Mouse (Mus musculus) intestine, embryonic 15.5 days (tissue): ENCODE results near the gene Ubxn10. TPM values are rescaled to one million over a fixed set of nuclear protein-coding genes. Genes with fewer than 3 reads are reported as not detected.

ENCODE experiments used
- ATAC-seq: fragments of 200-750 bp; cut with Nextera tagmentation; 2 replicates; pipeline ENCODE4 v1.8.0; 2017; ENCODE audit warnings: moderate TSS enrichment, moderate library complexity
- H3K27ac ChIP-seq: fragments of 300-500 bp; sonication (generic); 2 replicates; pipeline ENCODE4 v1.5.1; 2015; ENCODE audit warnings: mild to moderate bottlenecking, inconsistent platforms
- H3K27me3 ChIP-seq: fragments of 300-500 bp; sonication (generic); replicated peaks from 2 replicates; pipeline ENCODE4 v1.6.1; 2015; ENCODE audit warnings: inconsistent platforms
- H3K36me3 ChIP-seq: fragments of 300-500 bp; sonication (generic); 2 replicates; pipeline ENCODE4 v1.6.1; 2015; ENCODE audit warnings: inconsistent platforms
- H3K4me1 ChIP-seq: fragments of 300-500 bp; sonication (generic); replicated peaks from 2 replicates; pipeline ENCODE4 v1.6.1; 2015; ENCODE audit warnings: inconsistent platforms
- H3K4me2 ChIP-seq: fragments of 300-500 bp; sonication (generic); replicated peaks from 2 replicates; pipeline ENCODE4 v1.6.1; 2015; ENCODE audit warnings: mild to moderate bottlenecking, inconsistent platforms
- H3K4me3 ChIP-seq: fragments of 300-500 bp; sonication (generic); replicated peaks from 2 replicates; pipeline ENCODE4 v1.5.1; 2015; ENCODE audit warnings: inconsistent platforms
- H3K9ac ChIP-seq: fragments of 300-500 bp; sonication (generic); 2 replicates; pipeline ENCODE4 v1.6.1; 2015; ENCODE audit warnings: inconsistent platforms
- H3K9me3 ChIP-seq: fragments of 300-500 bp; sonication (generic); 2 replicates; pipeline ENCODE4 v1.6.1; 2016; ENCODE audit warnings: inconsistent platforms
- WGBS: fragments of 180-500 bp; shearing (Covaris S2); methylation state at CpG from one replicate; pipeline ENCODE4 v1.1.7; 2015; 5-methylcytosine and 5-hydroxymethylcytosine counted together
- polyA plus RNA-seq: library from polyadenylated mRNA; unstranded; fragments of >200 nt; fragmentation: Nextera tagmentation; extraction: Ambion mirVana; gene quantifications from 2 replicates; pipeline ENCODE4 v1.2.1, GENCODE M21; 2015

The Ubxn10 gene
- polyA plus RNA-seq, 1 experiment from 2014 or later = 1.3 TPM

GRCm38 (mm10) chr4:138725751-138726150 lies 11.2 kb downstream of the Ubxn10 start:
- 80% methylated on average over 5 of the region's 5 CpGs for WGBS
- Histone ChIP-seq H3K27ac (no peak overlapping the region), H3K9me3 (no peaks in the 10 kb centered on the region), H3K9ac (no peak overlapping the region), H3K4me2 (no peak overlapping the region), H3K27me3 (no peaks in the 10 kb centered on the region), H3K4me1 (peaks cover 23% of the 10 kb centered on the region), H3K4me3 (no peak overlapping the region), H3K36me3 (no peaks in the 10 kb centered on the region)
- ATAC-seq = no peak

- WGBS = 6% methylated on average over 13 of the region's 13 CpGs
- no peaks in the 10 kb centered on the region for H3K36me3 ChIP-seq
- no peak overlapping the region for H3K9ac ChIP-seq
- H3K4me1 ChIP-seq = peaks cover 23% of the 10 kb centered on the region
- H3K9me3 ChIP-seq = no peaks in the 10 kb centered on the region
- H3K27ac ChIP-seq = peak overlapping the region; percentile 38; the same call in 1 of the 2 replicates
- H3K4me3 ChIP-seq = peak overlapping the region; percentile 22; the same call in 1 of the 2 replicates
- H3K27me3 ChIP-seq = no peaks in the 10 kb centered on the region
- H3K4me2 ChIP-seq = peak overlapping the region; percentile 60
- peak; percentile 85 for ATAC-seq
Measured at GRCm38 (mm10) chr4:138725127-138725461, 11.9 kb downstream of the Ubxn10 start.

- peak within 1 kb of the TSS; percentile 60 for H3K4me2 ChIP-seq
- no peak for ATAC-seq
- H3K4me1 ChIP-seq = peaks cover 23% of the 10 kb centered on the region
- no peaks in the 10 kb centered on the region for H3K9me3 ChIP-seq
- peak within 1 kb of the TSS; percentile 38; the same call in 1 of the 2 replicates for H3K27ac ChIP-seq
- peak within 1 kb of the TSS; percentile 22; the same call in 1 of the 2 replicates for H3K4me3 ChIP-seq
- H3K36me3 ChIP-seq = no peaks in the 10 kb centered on the region
- no peak within 1 kb of the TSS for H3K9ac ChIP-seq
- WGBS = 44% methylated on average over 18 of the region's 18 CpGs
- H3K27me3 ChIP-seq = no peaks in the 10 kb centered on the region
Measured at GRCm38 (mm10) chr4:138724354-138725126, 12.4 kb downstream of the Ubxn10 start, which contains the start of gene Pla2g2c. Gene Pla2g2c (plus strand): TSS chr4:138724792.

- no peak overlapping the region for H3K4me2 ChIP-seq
- no peak overlapping the region for H3K27ac ChIP-seq
- no peaks in the 10 kb centered on the region for H3K36me3 ChIP-seq
- peaks cover 23% of the 10 kb centered on the region for H3K4me1 ChIP-seq
- H3K27me3 ChIP-seq = no peaks in the 10 kb centered on the region
- H3K9me3 ChIP-seq = no peaks in the 10 kb centered on the region
- H3K9ac ChIP-seq = no peak overlapping the region
- H3K4me3 ChIP-seq = no peak overlapping the region
- WGBS = 50% methylated on average over 15 of the region's 15 CpGs
- peak; percentile 40; the same call in 1 of the 2 replicates for ATAC-seq
Measured at GRCm38 (mm10) chr4:138723493-138724281, 13.3 kb downstream of the Ubxn10 start.

- no peak for ATAC-seq
- Histone ChIP-seq H3K9ac (no peak overlapping the region), H3K4me2 (no peak overlapping the region), H3K27me3 (no peaks in the 10 kb centered on the region), H3K4me3 (no peak overlapping the region), H3K27ac (no peak overlapping the region), H3K36me3 (no peaks in the 10 kb centered on the region), H3K4me1 (peaks cover 10% of the 10 kb centered on the region; the same call in 1 of the 2 replicates), H3K9me3 (no peaks in the 10 kb centered on the region)
- WGBS = 80% methylated on average over 5 of the region's 5 CpGs
Measured at GRCm38 (mm10) chr4:138719264-138719596, 17.7 kb downstream of the Ubxn10 start.

GRCm38 (mm10) chr4:138718586-138719263 lies 18.2 kb downstream of the Ubxn10 start:
- no peak for ATAC-seq
- H3K4me3 ChIP-seq = no peak overlapping the region

GRCm38 (mm10) chr4:138716697-138717096 lies 20.3 kb downstream of the Ubxn10 start:
- Histone ChIP-seq H3K27me3 (no peaks in the 10 kb centered on the region), H3K9me3 (no peaks in the 10 kb centered on the region), H3K4me1 (0 out of 2 replicates have a peak, but pooled peaks cover under 1% of the 10 kb centered on the region), H3K36me3 (no peaks in the 10 kb centered on the region), H3K4me3 (no peak overlapping the region), H3K27ac (no peak overlapping the region), H3K9ac (no peak overlapping the region), H3K4me2 (no peak overlapping the region)
- WGBS = 78% methylated on average over 9 of the region's 9 CpGs
- no peak for ATAC-seq

More at GRCm38 (mm10) chr4:138718586-138719263, 18.2 kb downstream of the Ubxn10 start:
- H3K4me2 ChIP-seq = no peak overlapping the region
- no peak overlapping the region for H3K9ac ChIP-seq
- peaks cover 5% of the 10 kb centered on the region; the same call in 1 of the 2 replicates for H3K4me1 ChIP-seq
- H3K27me3 ChIP-seq = no peaks in the 10 kb centered on the region
- H3K36me3 ChIP-seq = no peaks in the 10 kb centered on the region
- WGBS = 78% methylated on average over 5 of the region's 5 CpGs
- H3K9me3 ChIP-seq = no peaks in the 10 kb centered on the region
- H3K27ac ChIP-seq = no peak overlapping the region

GRCm38 (mm10) chr4:138714186-138714585 lies 22.8 kb downstream of the Ubxn10 start:
- no peak for ATAC-seq
- no peak overlapping the region for H3K4me3 ChIP-seq
- no peak overlapping the region for H3K27ac ChIP-seq
- 84% methylated on average over 1 of the region's 1 CpGs for WGBS
- no peaks in the 10 kb centered on the region for H3K36me3 ChIP-seq
- no peak overlapping the region for H3K4me2 ChIP-seq
- no peaks in the 10 kb centered on the region for H3K9me3 ChIP-seq
- no peaks in the 10 kb centered on the region for H3K4me1 ChIP-seq
- H3K27me3 ChIP-seq = no peaks in the 10 kb centered on the region
- H3K9ac ChIP-seq = no peak overlapping the region

GRCm38 (mm10) chr4:138712621-138713020 lies 24.3 kb downstream of the Ubxn10 start:
- Histone ChIP-seq H3K27me3 (no peaks in the 10 kb centered on the region), H3K9me3 (no peaks in the 10 kb centered on the region), H3K4me3 (no peak overlapping the region), H3K4me1 (no peaks in the 10 kb centered on the region), H3K4me2 (no peak overlapping the region), H3K9ac (no peak overlapping the region), H3K36me3 (no peaks in the 10 kb centered on the region), H3K27ac (no peak overlapping the region)
- ATAC-seq = no peak
- WGBS = 75% methylated on average over 8 of the region's 8 CpGs

- H3K9ac ChIP-seq = no peak overlapping the region
Measured at GRCm38 (mm10) chr4:138712096-138712495, 24.9 kb downstream of the Ubxn10 start.

GRCm38 (mm10) chr4:138711051-138711820 lies 25.7 kb downstream of the Ubxn10 start:
- no peaks in the 10 kb centered on the region for H3K9me3 ChIP-seq
- 64% methylated on average over 17 of the region's 17 CpGs for WGBS
- H3K27me3 ChIP-seq = no peaks in the 10 kb centered on the region
- no peak for ATAC-seq
- no peak overlapping the region for H3K9ac ChIP-seq
- H3K4me2 ChIP-seq = no peak overlapping the region
- no peak overlapping the region for H3K27ac ChIP-seq
- H3K36me3 ChIP-seq = no peaks in the 10 kb centered on the region
- no peaks in the 10 kb centered on the region for H3K4me1 ChIP-seq
- H3K4me3 ChIP-seq = no peak overlapping the region

More at GRCm38 (mm10) chr4:138712096-138712495, 24.9 kb downstream of the Ubxn10 start:
- Histone ChIP-seq H3K27ac (no peak overlapping the region), H3K4me2 (no peak overlapping the region), H3K36me3 (no peaks in the 10 kb centered on the region), H3K9me3 (no peaks in the 10 kb centered on the region), H3K4me3 (no peak overlapping the region), H3K27me3 (no peaks in the 10 kb centered on the region), H3K4me1 (no peaks in the 10 kb centered on the region)
- 75% methylated on average over 11 of the region's 11 CpGs for WGBS
- ATAC-seq = no peak
